Mouse (Mus musculus) kidney, adult 2 months (tissue): ENCODE measurements around the gene Cachd1.

Experiments used
- CTCF ChIP-seq: fragments of 200-500 bp; conservative IDR thresholded peaks from 2 replicates; pipeline ENCODE4 v1.5.1; 2011; ENCODE audit warnings: low read depth, mild to moderate bottlenecking, control low read depth, low read length, moderate library complexity, mixed read lengths; ENCODE audit not compliant: insufficient read depth, insufficient read length
- POLR2A ChIP-seq: fragments of 200-500 bp; IDR thresholded peaks from one replicate; pipeline ENCODE4 v1.6.1; 2011; ENCODE audit warnings: low read depth, low read length, control low read depth

DNA sequence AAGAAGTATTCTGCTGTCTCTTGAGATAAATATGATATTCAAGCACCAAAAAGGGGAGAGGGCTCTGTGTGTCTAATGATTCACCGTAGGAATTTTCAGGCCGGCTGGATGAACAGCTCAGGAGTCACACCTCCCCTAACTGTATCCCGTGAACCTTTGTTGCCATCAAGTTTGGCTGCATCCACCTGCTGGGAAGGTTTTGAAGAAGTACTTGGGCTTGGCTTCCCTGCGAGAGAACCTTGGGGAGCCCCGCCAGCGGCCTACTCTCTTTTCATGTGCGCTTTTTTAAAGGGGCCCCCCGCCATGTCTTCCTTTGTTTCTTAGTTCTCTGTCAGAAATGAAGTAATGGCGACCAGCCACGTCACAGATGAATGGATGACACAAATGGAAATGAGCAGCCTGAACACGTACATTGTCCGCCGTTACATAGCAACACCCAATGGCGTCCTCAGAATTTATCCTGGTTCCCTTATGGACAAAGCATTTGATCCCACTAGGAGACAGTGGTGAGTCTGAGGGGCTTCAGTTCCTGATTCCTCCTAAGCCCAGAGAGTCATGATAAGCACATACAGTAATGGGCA, 198.1 kb downstream of the Cachd1 start:
- TF ChIP-seq CTCF = no peak
- TF ChIP-seq POLR2A = no peak
